Mouse (Mus musculus) limb, embryonic 10.5 days (tissue): ENCODE measurements at regions not wholly inside any gene's neighbourhood (a gene's known extent, or its start where the extent isn't known, plus 50 kb on each side); places are given as distances from the start of the nearest gene placed in this dataset.

ENCODE experiments used
- DNase-seq: peaks from one replicate; pipeline ENCODE4 v3.0.0-alpha.2; 2017; ENCODE audit warnings: low spot score
- H3K27ac ChIP-seq: fragments of 300-500 bp; sonication (generic); 2 replicates; pipeline ENCODE4 v1.5.1; 2016; ENCODE audit warnings: mild to moderate bottlenecking
- H3K27me3 ChIP-seq: fragments of 300-500 bp; sonication (generic); 2 replicates; pipeline ENCODE4 v1.6.1; 2016; ENCODE audit warnings: low read depth, mild to moderate bottlenecking; ENCODE audit not compliant: poor library complexity, severe bottlenecking
- H3K36me3 ChIP-seq: fragments of 300-500 bp; sonication (generic); 2 replicates; pipeline ENCODE4 v1.6.1; 2016; ENCODE audit warnings: mild to moderate bottlenecking, moderate library complexity
- H3K4me1 ChIP-seq: fragments of 300-500 bp; sonication (generic); 2 replicates; pipeline ENCODE4 v1.6.1; 2016
- H3K4me3 ChIP-seq: fragments of 300-500 bp; sonication (generic); 2 replicates; pipeline ENCODE4 v1.5.1; 2016; ENCODE audit warnings: mild to moderate bottlenecking, moderate library complexity
- H3K9me3 ChIP-seq: fragments of 300-500 bp; sonication (generic); replicated peaks from 2 replicates; pipeline ENCODE4 v1.6.1; 2016; ENCODE audit warnings: mild to moderate bottlenecking
- WGBS: fragments of 180-500 bp; shearing (Covaris S2); methylation state at CpG from one replicate; pipeline ENCODE4 v1.1.7; 2016; 5-methylcytosine and 5-hydroxymethylcytosine counted together

DNA sequence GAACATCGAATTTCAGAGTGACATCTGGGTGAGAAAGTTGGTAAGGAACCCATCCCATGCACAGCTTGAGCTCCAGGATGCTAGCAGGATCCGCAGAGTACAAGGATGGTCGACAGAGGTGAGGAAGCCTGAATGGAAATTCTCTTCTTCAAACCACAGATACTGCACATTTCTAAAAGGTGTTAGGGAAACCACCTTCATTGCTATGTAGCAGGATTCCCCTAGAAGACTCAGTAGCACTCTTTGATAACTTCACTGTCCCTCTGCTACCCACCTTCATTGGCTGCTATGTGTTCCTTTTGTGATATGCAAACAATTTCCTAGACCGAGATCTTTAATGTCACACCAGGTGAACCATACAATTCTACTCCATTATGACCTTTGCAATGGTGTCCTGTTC, 128.1 kb upstream of the Atp2b1 start:
- H3K4me3 ChIP-seq, result no peak overlapping the region
- WGBS, result 84% methylated on average over 4 of the region's 4 CpGs
- no peaks in the 10 kb centered on the region for H3K9me3 ChIP-seq
- DNase-seq, result no peak
- peaks cover 7% of the 10 kb centered on the region for H3K4me1 ChIP-seq
- no peaks in the 10 kb centered on the region for H3K36me3 ChIP-seq
- H3K27ac ChIP-seq, result no peak overlapping the region
- H3K27me3 ChIP-seq, result no peaks in the 10 kb centered on the region

DNA sequence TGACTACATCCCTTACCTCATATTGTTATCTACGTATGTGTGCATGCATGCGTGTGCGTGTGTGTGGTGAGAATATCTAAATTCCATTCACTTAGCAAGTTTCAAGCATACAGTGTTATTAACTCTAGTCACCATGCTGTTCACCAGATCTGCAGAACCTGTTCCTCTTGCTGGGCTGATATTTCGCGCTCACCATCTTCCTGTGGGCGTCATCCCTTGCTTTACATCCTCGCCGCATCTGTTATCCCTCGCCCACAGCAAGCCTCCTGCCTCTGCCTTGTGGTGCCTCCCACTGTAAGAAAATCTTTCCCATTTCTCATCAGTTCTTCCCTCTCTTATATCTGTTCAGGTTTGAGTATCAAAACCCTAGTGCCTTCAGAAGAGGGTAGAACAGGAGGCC, 124.4 kb upstream of the Atp2b1 start:
- 95% methylated on average over 9 of the region's 9 CpGs for WGBS
- Histone ChIP-seq H3K27me3 (no peaks in the 10 kb centered on the region), H3K4me1 (no peaks in the 10 kb centered on the region), H3K27ac (no peak overlapping the region), H3K9me3 (0 out of 2 replicates have a peak, but pooled peaks cover 1% of the 10 kb centered on the region), H3K36me3 (no peaks in the 10 kb centered on the region), H3K4me3 (no peak overlapping the region)
- DNase-seq, result no peak

DNA sequence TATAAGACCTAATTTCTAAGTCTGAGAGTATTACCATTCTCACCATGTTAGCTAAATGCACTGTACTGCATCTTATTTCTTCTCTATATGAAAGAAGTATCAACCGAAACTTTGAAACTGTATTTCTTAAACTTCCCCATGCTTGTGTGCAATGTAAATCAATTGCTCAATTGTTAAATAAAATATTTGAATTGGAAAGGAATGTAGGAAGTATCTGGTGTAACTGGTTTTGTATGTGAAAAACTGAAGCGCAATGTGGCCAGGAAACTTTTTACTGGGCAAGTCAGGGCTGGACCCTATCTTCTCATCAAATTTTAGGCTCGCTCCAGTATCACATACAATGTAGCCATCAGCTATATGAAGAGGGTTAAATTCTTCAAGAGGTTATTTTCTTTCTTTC, 123.8 kb upstream of the Atp2b1 start:
- Histone ChIP-seq H3K27ac (no peak overlapping the region), H3K4me3 (no peak overlapping the region), H3K36me3 (no peaks in the 10 kb centered on the region), H3K9me3 (0 out of 2 replicates have a peak, but pooled peaks cover 1% of the 10 kb centered on the region), H3K27me3 (no peaks in the 10 kb centered on the region), H3K4me1 (no peaks in the 10 kb centered on the region)
- 88% methylated on average over 3 of the region's 3 CpGs for WGBS
- DNase-seq, result no peak

DNA sequence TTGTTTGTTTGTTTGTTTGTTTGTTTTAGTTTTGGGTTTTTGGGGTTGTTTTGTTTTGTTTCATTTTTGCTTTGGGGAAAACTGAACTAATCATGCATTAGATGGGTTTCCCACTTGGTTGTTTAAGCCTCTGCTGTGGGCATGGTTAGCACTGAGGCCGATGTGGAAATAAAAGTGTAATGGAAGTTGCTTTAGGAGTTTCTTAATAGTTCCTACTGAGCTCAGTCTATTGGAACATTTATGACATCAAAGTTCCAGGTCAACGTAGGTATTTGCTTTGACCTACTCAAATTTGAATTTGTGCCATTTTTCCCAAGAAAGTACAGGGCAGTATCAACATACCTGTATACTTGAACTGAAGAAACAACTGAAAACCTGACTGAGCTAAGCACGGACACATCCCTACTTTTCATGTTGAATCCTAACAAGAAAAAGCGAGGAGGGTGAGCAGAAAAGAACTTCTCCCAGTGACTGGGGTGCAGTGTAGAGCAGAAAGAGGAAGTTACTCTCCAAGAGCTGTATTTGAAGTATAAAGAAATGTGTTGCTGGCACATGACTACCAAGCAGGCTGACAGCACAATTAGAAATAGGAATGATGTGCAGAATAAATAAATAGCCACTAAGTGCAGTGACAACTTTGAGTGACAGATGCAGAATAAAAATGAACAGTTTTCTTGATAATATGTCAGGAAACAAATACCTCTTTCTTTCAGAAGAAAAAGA, 122.0 kb upstream of the Atp2b1 start:
- Histone ChIP-seq H3K9me3 (0 out of 2 replicates have a peak, but pooled peaks cover 1% of the 10 kb centered on the region), H3K4me3 (no peak overlapping the region), H3K27ac (no peak overlapping the region), H3K36me3 (no peaks in the 10 kb centered on the region), H3K4me1 (no peaks in the 10 kb centered on the region), H3K27me3 (no peaks in the 10 kb centered on the region)
- WGBS, result 90% methylated on average over 4 of the region's 4 CpGs
- DNase-seq, result no peak

DNA sequence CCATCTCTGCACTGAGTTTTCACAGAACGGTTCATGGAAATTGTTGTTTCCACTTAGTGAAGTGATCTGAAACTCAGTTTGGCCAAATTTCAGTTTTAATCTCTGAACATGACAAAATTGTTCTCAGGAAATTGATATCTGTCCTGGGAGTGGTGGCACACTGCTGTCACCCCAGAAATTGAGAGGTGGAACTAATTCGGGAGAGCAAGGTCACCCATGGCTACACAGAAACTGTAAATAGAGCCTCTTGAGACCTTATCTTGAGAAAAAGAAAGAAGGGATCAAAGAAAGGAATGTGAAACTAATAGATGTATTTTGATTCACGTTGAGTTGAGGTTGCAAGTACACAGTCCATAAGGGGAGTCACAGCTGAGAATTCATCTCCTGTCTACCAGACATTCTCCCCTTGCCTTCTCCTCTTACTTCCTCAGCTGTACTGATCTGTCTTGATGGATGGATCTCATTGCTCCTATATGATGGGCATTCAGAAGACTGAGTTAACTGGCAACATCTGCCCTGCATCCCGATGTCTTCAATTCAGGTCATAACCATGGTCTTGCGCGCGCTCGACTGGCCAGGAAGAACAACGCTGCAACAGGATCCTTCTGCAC, 120.2 kb upstream of the Atp2b1 start:
- Histone ChIP-seq H3K27ac (no peak overlapping the region), H3K36me3 (no peaks in the 10 kb centered on the region), H3K9me3 (0 out of 2 replicates have a peak, but pooled peaks cover 1% of the 10 kb centered on the region), H3K27me3 (no peaks in the 10 kb centered on the region), H3K4me1 (no peaks in the 10 kb centered on the region), H3K4me3 (no peak overlapping the region)
- DNase-seq, result no peak
- 93% methylated on average over 9 of the region's 9 CpGs for WGBS

DNA sequence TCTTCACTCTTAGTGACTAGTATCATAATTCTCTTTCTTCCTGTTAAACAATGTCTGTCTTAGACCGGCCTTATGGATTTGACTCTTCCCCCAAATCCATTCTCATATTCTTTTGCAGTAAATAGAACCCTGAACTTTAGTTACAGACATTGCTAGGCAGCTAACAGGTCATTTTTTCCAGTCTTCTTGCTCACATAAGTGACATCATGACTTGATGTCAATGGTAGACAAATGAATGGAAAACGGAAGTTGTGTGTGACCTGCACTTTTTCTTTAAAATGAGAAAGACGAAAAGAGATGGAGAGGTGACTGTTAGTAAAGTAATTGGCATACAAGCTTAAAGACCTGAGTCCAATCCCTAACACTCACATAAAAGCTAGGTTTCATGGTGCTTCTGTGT, 118.2 kb upstream of the Atp2b1 start:
- WGBS, result 91% methylated on average over 3 of the region's 3 CpGs
- no peaks in the 10 kb centered on the region for H3K36me3 ChIP-seq
- no peak overlapping the region for H3K4me3 ChIP-seq
- H3K27me3 ChIP-seq, result no peaks in the 10 kb centered on the region
- H3K27ac ChIP-seq, result no peak overlapping the region
- H3K4me1 ChIP-seq, result peaks cover 7% of the 10 kb centered on the region; the same call in 1 of the 2 replicates
- H3K9me3 ChIP-seq, result 0 out of 2 replicates have a peak, but pooled peaks cover 1% of the 10 kb centered on the region
- DNase-seq, result no peak

DNA sequence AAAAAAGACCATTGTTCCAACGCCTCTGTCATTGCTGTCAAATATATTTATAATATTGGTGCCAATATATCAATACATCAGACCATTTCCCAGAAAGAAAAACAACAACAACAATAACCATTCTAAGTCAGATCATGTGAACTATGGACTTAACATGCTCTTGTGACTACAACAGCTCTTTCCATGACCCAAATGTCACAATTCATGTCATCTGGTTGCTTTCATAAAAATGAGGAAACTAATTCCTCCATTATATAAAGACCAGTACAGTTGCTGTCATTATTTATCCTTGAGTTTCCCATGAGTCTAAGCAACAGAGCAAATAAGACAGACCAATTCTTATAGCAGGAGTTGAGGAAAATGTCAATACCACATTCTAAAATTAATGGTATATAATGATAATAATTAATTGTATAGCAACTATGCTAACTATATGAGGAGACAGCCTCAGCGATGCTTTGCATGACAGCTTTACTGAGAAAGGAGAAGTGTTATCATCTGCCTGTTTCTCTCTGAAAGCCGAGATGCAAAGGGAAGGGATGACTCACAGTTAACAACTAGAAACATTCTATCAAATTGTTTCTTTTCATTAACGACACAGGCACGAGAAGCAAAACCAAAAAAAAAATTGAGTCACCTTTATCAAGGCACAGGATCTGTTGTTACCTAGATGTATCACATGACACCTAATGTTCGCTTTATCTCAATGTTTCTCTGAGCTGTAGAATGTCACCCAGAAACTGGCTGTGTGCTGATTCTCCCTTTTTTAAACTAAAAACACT, 115.4 kb upstream of the Atp2b1 start:
- H3K4me3 ChIP-seq, result no peak overlapping the region
- no peak for DNase-seq
- no peaks in the 10 kb centered on the region for H3K27me3 ChIP-seq
- H3K27ac ChIP-seq, result no peak overlapping the region
- peaks cover 9% of the 10 kb centered on the region; the same call in 1 of the 2 replicates for H3K4me1 ChIP-seq
- WGBS, result 87% methylated on average over 6 of the region's 6 CpGs
- H3K36me3 ChIP-seq, result no peaks in the 10 kb centered on the region
- H3K9me3 ChIP-seq, result 0 out of 2 replicates have a peak, but pooled peaks cover 1% of the 10 kb centered on the region

DNA sequence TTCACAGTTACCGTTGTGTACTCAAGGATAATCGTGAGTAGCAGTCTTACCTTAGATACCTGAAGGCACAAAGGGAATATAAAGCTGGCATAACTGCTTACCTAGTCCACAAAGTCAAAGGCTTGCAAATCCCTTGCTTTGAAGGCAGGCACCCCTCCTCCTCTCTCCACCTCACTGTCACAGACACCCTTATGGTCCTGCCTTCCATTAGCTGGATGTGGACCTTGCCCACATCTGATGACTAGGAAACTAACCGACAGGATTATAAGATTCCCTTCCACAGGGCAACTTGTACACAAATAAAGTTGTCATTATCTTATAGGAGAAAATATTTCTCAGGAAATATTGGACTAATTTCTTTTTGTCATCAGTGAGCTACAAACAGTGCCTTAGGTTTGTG, 114.4 kb upstream of the Atp2b1 start:
- Histone ChIP-seq H3K27ac (no peak overlapping the region), H3K27me3 (no peaks in the 10 kb centered on the region), H3K4me1 (peaks cover 9% of the 10 kb centered on the region; the same call in 1 of the 2 replicates), H3K36me3 (no peaks in the 10 kb centered on the region), H3K9me3 (no peaks in the 10 kb centered on the region), H3K4me3 (no peak overlapping the region)
- WGBS, result 76% methylated on average over 3 of the region's 3 CpGs
- DNase-seq, result no peak

DNA sequence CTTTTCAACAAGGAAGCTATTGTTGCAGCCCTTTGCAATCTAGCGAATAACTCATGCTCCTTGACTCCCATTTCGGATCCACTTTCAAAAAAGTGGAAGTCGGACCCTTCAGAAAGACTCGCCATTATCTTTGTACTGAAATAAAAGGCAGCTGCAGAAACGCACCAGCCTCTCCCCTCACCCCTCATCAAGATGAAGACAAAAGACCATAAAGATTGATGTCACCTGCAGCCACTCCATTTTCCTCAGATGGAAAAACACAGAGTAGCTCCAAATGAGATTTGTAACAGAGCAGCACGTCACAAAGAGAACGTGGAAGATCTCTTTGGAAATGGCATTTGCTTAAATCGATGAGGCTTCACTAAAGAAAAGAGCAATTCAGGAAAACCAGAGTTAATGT, 113.3 kb upstream of the Atp2b1 start:
- H3K4me3 ChIP-seq, result no peak overlapping the region
- H3K27ac ChIP-seq, result peak overlapping the region; percentile 4; the same call in 1 of the 2 replicates
- no peak for DNase-seq
- no peaks in the 10 kb centered on the region for H3K36me3 ChIP-seq
- no peaks in the 10 kb centered on the region for H3K27me3 ChIP-seq
- WGBS, result 67% methylated on average over 8 of the region's 8 CpGs
- H3K4me1 ChIP-seq, result peaks cover 9% of the 10 kb centered on the region; the same call in 1 of the 2 replicates
- H3K9me3 ChIP-seq, result no peaks in the 10 kb centered on the region

DNA sequence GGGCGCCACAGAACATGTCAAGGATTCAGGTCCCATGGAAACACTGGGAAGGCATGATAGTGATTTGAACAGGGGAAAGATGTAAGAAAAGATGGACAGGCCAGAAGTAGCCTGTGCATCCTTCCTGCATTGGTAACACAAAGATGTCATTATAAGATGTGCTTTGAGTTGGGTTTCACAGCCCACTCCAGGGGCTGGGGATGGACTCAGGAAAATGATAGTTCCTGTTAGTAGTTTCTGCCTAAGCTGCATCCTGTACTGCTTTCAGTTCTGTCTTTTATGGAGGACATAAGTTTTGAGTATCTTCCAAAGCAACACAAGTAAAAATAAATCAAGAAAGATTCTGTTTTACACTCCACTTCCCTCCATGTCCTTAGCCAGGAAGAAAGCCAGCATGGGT, 109.2 kb upstream of the Atp2b1 start:
- H3K4me1 ChIP-seq, result peaks cover 18% of the 10 kb centered on the region
- H3K4me3 ChIP-seq, result no peak overlapping the region
- no peaks in the 10 kb centered on the region for H3K27me3 ChIP-seq
- H3K36me3 ChIP-seq, result no peaks in the 10 kb centered on the region
- H3K27ac ChIP-seq, result no peak overlapping the region
- DNase-seq, result no peak
- 93% methylated on average over 1 of the region's 1 CpGs for WGBS
- H3K9me3 ChIP-seq, result no peaks in the 10 kb centered on the region

DNA sequence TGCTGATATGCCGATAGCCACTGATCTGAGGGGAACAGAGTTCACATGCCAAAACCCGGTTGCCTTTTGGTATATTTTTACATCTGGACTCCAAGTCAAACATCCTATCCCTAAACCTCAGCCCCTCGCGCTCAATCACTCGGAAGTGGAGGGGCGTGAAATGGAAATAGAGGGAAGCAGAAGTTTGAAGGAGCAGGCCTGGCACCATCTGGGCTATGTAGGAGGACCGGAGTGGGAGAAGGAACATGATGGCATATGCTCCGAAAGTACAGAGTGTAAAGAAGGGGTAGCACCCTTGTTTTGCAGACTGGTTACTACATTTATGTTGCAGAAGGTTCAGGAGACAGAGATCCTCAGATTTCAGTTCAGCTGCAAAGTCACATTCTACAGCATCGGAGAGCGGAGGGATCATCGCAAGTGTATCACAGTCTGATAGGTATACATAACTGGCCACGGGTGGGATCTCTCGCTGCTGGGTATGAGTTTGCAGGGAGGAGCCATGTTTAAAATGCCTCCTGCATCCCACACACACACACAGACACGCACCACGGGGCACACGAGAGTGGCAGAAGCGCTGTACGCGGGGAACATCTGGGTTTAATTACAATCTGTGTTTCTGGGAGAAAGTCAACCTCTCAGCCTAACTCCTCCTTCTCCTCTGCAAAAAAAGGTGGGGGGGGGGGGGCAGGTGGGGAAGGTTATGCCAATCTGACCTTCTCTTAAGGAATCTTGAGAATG, 107.2 kb upstream of the Atp2b1 start:
- no peaks in the 10 kb centered on the region for H3K9me3 ChIP-seq
- peak; percentile 44 for DNase-seq
- 72% methylated on average over 19 of the region's 19 CpGs for WGBS
- peaks cover 12% of the 10 kb centered on the region for H3K4me1 ChIP-seq
- no peaks in the 10 kb centered on the region for H3K27me3 ChIP-seq
- no peaks in the 10 kb centered on the region for H3K36me3 ChIP-seq
- H3K27ac ChIP-seq, result peak overlapping the region; percentile 62; the same call in 1 of the 2 replicates
- H3K4me3 ChIP-seq, result no peak overlapping the region

DNA sequence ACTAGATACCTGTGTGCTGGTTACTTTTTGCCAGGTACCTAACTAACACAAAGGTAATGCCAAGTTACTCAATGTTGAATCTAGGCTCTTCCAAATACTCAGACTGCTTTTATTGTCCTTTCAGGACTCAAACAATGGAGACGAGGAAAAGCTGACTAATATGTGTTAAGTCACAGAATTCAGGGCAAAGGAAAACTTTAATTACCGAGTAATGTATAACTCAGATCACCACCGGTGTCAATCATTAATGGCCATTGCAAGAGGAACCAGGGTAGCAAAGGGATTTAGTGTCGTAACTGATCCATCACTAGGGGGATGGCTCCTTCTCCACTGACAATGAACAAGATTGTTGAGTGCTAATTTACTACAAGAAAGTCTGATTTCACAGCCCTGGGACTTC, 105.6 kb upstream of the Atp2b1 start:
- no peak for DNase-seq
- H3K9me3 ChIP-seq, result no peaks in the 10 kb centered on the region
- no peaks in the 10 kb centered on the region for H3K36me3 ChIP-seq
- WGBS, result 89% methylated on average over 4 of the region's 4 CpGs
- H3K27ac ChIP-seq, result no peak overlapping the region
- no peak overlapping the region for H3K4me3 ChIP-seq
- H3K4me1 ChIP-seq, result peaks cover 12% of the 10 kb centered on the region
- no peaks in the 10 kb centered on the region for H3K27me3 ChIP-seq
